Mouse (Mus musculus): Measurements from ENCODE around the gene Ntsr1. TPM values are rescaled to one million over a fixed set of nuclear protein-coding genes. Genes with fewer than 3 reads are reported as not detected.

The Ntsr1 gene
- polyA plus RNA-seq, 1 experiment from 2014 or later = 0.15 TPM

Other genes starting within 250 kb of the Ntsr1 start
- 393 and 434 TPM in 2 replicates for gene Rps21, start 242.6 kb upstream of the Ntsr1 start, polyA plus RNA-seq (2016; fragmentation: Nextera tagmentation; extraction: Ambion mirVana)
- gene Cables2, start 226.5 kb upstream of the Ntsr1 start, polyA plus RNA-seq (2016; fragmentation: Nextera tagmentation; extraction: Ambion mirVana) = 22.3 and 26.5 TPM in 2 replicates
- gene Rbbp8nl, start 210.1 kb upstream of the Ntsr1 start, polyA plus RNA-seq (2016; fragmentation: Nextera tagmentation; extraction: Ambion mirVana) = 0.08 and 0.16 TPM in 2 replicates
- not detected in 2 replicates for gene Gata5, start 165.3 kb upstream of the Ntsr1 start, polyA plus RNA-seq (2016; fragmentation: Nextera tagmentation; extraction: Ambion mirVana)
- gene Slco4a1, start 43.7 kb upstream of the Ntsr1 start, polyA plus RNA-seq (2016; fragmentation: Nextera tagmentation; extraction: Ambion mirVana) = 3.5 and 4.1 TPM in 2 replicates
- 46.8 and 49.0 TPM in 2 replicates for gene Mrgbp, start 81.3 kb downstream of the Ntsr1 start, polyA plus RNA-seq (2016; fragmentation: Nextera tagmentation; extraction: Ambion mirVana)
- 98.9 and 109 TPM in 2 replicates for gene Ogfr, start 89.3 kb downstream of the Ntsr1 start, polyA plus RNA-seq (2016; fragmentation: Nextera tagmentation; extraction: Ambion mirVana)
- gene Col9a3, start 97.8 kb downstream of the Ntsr1 start, polyA plus RNA-seq (2016; fragmentation: Nextera tagmentation; extraction: Ambion mirVana) = 20.1 and 40.2 TPM in 2 replicates
- 0.24 TPM in 1 of 2 replicates, not detected in the other for gene Tcfl5, start 142.7 kb downstream of the Ntsr1 start, polyA plus RNA-seq (2016; fragmentation: Nextera tagmentation; extraction: Ambion mirVana)
- 41.4 and 43.6 TPM in 2 replicates for gene Dido1, start 210.0 kb downstream of the Ntsr1 start, polyA plus RNA-seq (2016; fragmentation: Nextera tagmentation; extraction: Ambion mirVana)
- 54.6 and 59.2 TPM in 2 replicates for gene Gid8, start 210.1 kb downstream of the Ntsr1 start, polyA plus RNA-seq (2016; fragmentation: Nextera tagmentation; extraction: Ambion mirVana)
- gene Slc17a9, start 225.3 kb downstream of the Ntsr1 start, polyA plus RNA-seq (2016; fragmentation: Nextera tagmentation; extraction: Ambion mirVana) = 0.17 and 0.22 TPM in 2 replicates